Mouse (Mus musculus) embryo, embryonic 11.5 days (tissue): ENCODE data around the gene Kcnk10.
"Not testable (repeated sequence)": the region's sequence is repeated elsewhere in the genome, so short reads cannot be mapped to it uniquely, and the experiment has no call there.

Experiments
- DNase-seq: peaks from one replicate; pipeline ENCODE4 v3.0.0-alpha.2; 2012; ENCODE audit warnings: low read depth, low spot score

Gene Kcnk10

DNA sequence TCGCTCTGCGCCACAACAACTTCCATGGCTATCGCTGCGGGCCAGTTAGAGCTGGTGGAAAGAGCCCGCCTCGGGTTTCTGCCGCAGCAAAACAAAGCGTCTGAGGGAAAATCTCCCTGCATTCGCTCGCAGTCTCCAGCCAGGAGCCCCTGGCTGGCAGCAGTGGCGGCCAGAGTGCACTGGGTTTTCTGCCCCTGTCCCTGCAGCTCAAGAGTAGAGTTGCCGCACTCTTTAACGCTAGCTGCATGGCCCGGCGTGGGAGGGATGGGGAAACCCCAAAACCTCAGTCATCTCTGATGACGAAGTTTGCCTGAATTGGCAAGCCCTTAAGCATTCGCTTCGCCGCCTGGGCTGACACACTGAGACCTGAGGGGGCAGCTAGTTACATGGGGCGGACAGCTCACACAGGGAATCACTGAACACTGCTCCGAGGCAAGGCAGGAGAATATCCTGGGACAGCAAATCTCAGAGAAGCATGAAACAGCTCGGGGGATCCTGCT is at the start of gene Kcnk10:
Kcnk10 (minus strand) TSS at position 450 of the 500 bp plus-strand sequence.
- no peak for DNase-seq

DNA sequence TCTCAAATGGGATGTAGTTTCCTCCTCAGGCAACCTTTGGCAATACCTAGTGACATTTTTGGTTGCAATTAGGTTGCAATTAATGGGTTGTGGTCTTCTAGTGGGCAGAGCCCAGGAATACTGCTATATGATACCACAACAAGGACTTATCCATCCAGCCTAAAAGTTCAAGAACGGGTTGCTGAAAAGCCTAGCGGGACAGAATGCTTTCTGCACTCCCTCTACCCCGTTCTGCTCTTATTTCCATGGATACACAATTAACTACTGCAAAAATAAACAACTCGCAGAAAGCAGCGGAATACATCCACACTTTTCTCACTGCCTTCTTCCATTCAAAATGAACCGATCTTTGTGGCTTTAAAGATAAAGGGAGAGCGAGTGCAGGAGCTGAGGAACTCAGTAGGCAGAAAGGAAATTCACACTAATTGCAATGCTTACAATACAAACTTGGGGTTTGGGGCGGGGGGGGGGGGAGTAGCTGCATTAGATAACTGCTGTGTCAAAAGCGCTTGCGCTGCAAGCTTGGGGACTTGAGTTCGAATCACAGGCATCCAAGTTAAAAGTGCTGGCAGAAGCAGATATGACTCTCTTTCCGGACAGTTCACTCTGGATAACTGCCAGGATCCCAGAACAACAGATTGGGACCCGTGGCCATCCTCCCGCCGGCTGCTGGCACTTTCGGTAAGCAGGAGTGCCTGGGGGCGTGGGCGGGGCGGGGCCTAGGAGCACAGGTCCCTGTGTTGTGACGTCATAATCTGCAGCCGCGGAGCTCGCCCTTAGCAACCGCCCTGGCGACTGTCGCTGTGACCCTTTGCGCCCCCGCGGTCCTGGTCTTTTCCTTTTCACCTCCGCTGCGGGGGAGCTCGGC is 49.5 kb upstream of the Kcnk10 start, which contains the start of gene Spata7:
Spata7 (plus strand) TSS at position 766 of the 868 bp plus-strand sequence.
- DNase-seq, result peak; percentile 87

DNA sequence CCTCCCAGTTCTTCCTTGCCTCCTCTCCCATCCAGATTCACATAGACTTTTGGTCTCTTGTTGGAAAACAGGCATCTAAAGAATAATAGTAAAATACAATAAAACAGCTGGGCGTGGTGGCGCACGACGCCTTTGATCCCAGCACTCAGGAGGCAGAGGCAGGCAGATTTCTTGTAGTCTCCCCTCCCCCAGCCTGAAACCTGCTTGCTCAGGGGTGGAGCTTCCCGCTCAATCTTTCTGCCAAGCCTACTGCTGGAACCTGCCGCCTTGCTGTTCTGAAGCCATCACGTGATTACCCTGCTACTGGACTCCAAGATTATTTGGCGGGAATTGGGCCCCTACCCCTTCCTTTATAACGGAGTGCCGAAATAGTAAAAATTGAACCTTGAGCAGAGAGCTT is 45.2 kb upstream of the Kcnk10 start:
- not testable (repeated sequence) for DNase-seq

DNA sequence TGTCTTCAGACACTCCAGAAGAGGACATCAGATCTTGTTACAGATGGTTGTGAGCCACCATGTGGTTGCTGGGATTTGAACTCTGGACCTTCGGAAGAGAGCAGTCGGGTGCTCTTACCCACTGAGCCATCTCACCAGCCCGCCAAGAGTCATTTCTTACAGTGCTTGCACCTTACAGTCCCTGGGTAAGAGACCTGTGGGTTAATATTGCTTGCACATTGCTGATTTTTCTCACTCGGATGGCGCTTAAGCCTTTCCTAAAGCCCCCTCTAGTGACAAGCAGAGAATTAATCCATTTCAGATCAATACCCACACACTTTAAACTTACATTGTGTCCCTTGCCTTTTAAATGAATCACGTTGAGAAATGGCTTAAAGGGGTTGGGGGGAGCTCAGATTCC is 42.8 kb upstream of the Kcnk10 start:
- DNase-seq, result not testable (repeated sequence)

DNA sequence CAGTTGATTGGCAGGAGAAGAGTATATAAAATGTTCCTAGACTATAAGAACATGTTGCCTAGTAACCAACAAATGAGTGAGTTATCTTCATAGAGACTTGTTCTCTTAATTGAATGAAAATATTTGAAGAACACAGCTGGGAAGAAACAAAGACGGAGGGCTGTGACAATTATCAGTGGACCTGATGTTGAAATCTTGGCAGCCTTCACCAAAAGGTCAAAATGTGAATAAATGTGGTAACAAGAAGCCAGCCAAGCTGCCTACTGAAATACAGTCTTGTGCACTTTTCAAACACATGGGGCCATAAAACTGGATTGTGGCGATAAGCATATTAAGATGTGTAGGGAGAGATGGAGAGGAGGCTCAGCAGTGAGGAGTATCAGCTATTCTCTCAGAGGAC is 41.4 kb upstream of the Kcnk10 start:
- DNase-seq, result no peak

DNA sequence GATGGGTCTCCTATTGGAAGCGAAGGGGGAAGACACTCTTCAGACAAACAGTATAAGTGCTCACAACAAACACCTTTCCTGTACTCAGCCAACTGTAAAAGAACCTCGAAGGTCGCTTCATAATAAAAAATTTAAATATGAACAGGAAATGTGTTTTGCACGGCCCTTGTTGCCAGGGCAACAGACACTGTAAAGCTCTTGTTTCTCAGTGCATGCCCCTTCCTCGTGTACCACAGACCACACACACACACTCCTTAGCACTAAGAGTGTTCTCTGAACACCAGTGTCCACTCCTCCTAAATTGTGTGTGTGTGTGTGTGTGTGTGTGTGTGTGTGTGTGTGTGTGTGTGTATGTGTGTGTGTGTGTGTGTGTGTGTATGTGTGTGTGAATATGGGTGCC is 37.6 kb upstream of the Kcnk10 start:
- DNase-seq, result no peak

DNA sequence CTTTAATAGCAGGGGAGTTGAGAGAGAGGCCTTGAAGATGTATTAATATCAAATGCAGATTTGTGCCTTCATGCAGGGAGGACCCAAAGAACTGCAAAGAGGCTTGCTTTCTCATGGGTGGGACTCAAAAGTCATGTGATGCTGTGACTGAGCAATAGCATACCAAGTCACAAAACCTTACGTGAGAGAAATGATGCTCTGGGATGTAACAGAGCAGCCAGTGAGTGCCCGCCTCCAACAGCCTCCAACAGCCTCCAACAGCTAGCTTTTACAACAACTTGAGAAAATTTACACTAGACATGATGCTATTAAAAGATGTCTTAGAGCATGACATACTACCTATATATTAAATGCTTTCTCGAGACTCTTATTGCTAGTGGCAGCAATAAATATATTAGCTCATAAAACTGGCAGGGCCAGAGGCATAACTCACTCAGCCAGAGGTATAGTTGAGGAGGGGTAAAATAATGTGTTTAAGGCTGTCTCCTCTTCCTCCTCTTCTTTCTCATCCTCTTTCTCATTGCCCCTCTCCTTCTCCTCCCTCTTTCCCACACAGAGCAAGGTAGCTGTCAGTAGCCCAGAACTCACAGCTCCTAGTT is 36.9 kb upstream of the Kcnk10 start:
- no peak for DNase-seq

DNA sequence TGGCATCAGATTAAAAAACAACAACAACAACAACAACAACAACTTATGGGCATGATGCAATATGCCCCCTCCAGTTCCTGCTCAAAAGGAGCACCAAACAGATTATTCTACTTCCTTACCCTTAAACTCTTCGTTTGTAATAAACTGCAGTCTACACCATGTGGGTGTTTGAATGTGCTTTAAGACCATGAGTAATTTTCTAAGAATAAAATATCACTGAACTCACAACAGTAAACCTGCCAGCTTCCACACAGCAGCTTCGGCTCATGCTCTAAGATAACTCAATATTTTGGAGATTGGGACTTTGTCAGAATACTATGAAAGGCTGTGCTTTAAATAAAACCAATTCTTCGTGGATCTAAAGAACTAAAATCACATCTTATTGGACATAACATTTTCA is 32.2 kb upstream of the Kcnk10 start:
- DNase-seq, result no peak

DNA sequence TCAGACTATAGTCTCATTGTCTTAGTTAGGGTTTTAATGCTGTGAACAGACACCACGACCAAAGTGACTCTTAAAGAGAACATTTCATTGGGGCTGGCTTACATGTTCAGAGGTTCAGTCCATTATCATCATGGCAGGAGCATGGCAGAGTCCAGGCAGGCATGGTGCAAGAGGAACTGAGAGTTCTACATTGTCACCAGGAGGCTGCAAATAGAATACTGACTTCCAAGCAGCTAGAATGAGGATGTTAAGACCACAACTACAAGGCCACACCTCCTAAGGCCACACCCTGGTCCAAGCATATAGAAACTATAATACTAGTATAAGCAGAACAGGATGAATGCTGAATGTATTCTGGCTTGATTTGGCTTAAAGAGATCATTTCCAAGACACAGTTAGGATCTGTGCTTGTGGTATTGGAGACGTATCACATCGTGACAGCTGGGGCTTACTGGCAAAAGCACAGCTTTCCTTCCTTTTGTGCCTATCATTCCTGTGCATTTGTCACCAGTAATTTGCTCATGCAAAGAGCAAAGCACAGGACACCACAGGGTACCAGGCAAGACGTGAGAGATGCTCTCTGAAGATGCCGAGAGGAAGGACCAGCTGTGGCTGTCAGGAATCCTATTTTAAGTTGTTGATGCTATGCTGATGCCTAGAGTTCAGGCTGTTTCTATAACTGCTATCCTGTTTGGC is 28.6 kb upstream of the Kcnk10 start:
- DNase-seq, result no peak

DNA sequence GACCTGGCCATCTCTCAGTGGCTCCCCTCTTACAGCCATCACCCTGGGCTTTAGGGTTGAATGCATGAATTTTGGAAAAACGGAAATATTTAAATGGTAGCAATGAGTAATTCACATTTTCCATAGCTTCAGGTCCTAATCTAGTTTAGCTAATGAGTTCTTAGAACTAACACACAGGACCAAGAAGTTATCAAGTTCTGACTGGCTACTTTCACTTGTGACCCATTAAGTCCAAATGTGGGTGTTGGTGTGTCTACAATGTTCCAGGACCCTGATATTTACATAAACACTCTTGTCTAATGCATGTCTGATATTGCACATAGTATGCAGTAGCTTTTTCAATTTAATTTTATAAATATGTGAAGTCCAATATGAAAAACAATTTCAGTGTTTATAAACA is 27.2 kb upstream of the Kcnk10 start:
- DNase-seq, result no peak

DNA sequence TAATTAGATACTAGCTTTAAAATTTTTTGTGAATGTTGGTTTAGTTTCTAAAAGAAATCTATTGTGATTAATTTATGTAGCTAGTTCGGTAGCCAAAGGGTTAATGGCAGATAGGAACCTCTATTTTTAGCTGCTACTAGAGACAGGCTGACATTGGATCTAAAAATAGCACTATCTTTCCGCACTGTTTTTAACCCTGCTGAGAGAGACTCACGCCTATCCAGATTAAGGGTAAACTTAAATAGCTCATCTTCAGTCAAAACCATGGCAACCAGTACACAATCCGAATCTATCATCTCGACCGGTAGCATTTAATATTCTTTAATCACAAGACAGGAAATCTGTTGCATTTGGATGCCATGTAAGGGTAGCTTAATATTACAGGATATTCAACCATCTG is 24.0 kb upstream of the Kcnk10 start:
- no peak for DNase-seq

DNA sequence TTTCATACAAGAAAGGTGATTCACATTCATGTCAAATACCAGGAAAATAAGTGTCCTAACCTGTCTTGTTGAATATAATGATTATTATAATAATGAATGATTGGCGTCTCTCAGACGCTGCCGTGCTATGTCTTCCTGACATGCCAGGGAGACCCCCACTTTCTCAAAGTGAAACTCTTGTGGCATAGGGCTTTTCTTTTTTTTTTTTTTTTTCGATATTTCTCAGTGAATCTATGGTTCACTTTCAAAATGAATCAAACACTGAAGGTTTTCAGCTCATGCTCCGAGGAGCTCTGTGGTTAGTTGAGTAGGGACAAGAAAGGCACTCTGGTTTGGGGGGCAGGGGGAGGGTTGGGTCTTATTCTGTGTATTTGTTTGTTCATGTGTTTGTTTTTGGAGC is 22.8 kb upstream of the Kcnk10 start:
- DNase-seq, result no peak

DNA sequence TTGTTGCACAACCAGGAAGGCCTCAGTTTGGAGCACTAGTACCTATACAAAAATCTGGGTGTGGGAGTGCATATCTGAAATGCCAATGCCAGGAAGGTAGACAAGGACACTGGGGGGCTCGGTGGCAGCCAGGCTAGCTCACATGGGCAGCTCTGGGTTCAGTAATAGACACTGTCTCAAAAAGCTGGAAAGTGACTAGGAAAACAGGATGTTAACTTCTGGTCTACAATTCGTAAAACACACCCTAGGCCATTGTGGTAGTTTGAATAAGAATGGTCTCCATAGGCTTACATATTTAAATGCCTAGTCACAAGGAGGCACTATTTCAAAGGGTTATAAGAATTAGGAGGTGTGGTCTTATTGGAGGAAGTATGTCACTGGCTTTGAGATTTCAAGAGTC is 12.9 kb upstream of the Kcnk10 start:
- DNase-seq, result no peak

DNA sequence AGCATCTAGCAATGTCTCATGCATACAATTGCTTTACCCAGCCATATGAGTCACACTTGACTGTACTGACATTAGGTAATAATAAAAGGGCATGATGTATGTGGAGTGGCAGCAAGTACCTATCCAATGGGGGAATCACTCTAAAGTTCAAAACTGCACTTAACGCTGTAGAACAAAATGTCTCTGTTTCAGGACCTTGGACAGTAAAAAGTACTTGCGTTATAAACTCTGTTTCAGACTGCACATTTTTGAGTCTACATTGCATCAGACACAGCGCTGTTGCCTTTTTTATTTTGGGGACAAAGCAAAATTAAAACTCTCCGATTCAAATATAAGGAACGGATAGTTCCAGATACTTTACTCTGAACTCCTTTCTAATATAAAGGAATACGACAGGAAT is 10.5 kb upstream of the Kcnk10 start:
- no peak for DNase-seq

DNA sequence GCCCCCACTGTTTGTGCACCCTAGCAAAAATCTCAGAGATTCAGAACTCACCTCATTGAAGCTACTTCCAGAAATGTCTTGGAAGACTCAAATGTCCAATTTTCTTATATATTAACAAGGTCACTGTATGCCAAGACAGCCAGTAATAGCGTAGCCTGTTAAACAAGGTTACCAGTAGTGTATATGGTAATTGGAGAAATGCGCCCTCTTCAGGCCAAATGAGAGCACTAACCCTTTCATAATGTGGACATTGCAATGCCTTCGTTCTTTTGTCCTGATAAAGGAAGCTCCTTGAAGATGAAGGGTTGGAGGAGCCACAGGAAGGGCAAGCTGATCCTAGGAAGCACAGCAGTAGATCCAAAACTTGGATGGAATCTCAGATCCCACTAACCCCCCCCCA is 7.2 kb upstream of the Kcnk10 start:
- DNase-seq, result no peak

DNA sequence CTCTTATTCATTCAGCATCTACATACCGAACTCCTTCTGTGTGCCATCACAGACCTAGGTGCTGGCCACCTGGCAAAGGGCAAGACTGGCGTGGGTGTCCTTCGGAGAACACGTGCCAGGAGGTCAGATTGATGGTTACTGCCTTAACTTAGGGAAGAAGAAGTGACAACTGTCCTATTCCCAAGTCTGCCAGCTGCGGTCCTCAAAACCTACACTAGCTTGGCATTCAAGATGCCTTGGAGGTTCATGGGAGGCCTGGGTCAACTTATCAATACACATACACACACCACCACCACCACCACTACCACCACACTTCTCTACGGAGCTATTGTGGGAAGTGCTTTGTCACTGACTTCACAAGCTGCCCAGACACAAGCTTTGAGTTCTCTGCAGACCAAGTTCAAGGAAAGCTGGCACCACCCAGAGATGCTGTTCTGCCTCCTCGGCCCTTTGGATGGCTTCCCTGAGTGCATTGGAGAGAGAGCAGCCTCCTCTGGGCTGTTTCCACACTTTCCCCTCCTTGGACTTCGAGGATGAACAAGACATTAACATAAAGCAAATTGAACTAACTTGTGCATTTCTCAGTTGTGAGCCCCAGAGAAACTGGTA is 2.1 kb downstream of the Kcnk10 start:
- no peak for DNase-seq

DNA sequence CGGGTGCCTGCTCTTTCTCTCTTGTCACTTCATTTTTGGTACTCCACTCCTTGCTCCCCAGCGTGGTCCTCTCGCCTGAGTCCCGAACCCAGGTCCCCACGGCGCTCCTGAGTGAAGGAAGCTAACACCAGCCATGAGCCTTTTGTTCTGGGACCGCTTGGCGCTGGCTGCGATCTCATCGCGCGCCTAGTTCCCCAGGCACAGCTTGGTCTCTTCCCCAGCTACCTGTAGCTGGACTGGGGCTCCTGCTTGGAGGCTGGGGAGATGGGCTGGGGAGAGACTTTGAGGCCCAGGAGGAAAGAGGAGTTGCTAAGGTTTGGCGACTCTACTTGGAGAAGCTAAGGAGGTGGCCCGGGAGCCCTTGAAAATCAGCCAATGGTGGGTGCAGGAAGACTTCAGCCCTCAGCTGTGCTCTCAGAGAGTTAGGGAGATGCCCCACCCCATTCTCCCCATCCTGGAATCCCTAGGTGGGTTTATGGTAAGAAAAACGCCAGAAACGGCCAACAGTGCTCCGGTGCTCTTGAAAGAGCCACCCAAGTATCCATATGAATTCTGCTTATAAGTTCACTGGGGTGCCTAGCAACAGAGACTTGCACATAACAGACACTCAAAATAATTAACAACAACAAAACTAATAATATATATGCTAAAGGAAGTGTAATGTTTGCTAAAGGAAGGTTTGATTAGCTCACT is 2.8 kb downstream of the Kcnk10 start:
- no peak for DNase-seq

DNA sequence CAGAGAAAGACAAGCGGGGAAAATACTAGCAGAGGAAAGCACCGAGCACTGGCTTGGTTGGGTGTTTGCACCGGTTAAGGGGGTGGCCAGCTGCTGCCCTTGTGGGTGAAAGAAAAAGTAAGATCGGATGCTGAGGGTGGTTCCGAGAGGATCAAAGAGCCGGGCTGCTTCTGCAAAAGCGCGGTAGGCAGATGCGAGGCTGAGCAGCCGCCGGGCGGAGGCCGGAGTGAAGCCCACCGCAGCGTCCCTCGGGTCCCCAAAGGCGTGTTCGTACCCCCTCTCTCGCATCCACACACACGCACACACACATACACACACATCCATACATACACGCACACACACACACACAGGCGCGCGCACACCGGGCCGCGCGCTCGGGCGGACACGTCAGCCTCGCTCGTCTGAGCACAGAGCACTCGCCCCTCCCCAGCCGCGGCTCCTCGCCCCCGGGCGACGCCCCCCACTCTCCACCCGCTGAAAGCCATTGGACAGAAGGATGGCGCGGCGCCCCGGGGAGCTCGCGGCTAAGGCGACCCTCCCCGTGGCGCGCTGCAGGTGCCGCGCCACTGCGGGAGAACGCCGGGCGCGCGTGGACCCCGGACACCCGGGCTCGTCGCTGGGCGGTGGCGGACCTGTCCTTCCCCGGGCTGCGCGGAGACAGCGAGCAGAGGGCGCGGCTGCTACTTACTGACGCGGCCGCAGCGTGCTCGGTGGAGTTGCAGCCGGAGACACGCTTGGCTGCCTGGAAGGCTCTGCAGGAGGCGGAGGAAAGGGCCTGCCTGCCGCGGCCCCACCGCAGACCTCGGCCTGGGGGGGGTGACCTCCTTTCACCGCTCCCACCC is 3.5 kb downstream of the Kcnk10 start:
- DNase-seq, result no peak

DNA sequence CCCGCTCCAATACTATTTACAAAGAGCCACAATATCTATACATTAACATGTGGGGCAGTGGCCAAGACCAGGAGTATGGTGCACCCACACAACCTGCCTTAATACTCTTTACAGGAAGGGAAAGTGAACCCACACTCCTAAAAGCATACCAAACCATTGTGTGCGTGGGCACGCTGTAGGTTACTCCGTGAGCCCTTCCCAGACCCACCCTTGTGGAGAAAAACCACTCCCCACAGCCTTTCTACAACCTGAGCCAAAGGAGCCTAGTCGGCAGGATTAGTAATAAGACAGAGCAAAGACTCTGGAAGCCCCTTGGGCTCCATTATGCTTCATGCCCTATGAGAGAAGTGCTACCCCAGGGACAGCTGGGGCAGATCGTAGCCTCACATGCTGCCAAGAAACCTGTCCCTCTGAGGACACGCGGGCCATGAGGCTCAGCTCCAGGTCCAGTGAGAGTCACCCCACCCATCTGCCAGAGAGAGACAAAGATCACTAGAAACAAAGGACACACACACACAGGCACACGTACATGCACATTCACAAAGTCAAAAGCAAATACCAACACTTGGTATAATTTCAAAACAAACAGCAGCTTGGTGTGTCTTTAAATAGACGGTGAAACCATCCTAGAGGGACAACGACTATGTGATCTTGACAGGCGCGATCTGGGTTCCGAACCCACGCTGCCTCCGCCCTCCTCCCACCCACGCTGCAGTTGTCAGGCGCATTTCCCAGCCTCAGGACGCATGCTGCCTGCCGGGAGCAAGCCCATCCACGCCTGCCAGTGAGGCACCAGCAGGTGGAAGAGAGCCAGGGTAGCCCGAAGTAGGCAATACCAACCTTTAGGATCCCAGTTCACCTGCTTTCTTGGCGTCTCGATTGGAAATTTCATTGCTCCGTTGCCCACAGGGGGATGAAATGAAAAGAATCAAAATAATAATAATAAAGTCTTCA is 4.5 kb downstream of the Kcnk10 start:
- no peak for DNase-seq
